Comparison of ENCODE assay signal across 8 mouse cellular contexts in genomic region chr7:144238409-144238808, GRCm38 (mm10).
A peak's percentile ranks its signal among the peaks of the same experiment; 100 is the strongest.
DNase-seq lines count a peak whose midpoint lies in the region; ATAC-seq and TF ChIP-seq lines count a peak whose summit lies in the region.

No protein-coding gene starts in this region.

- no peaks in the 10 kb centered on the region for H3K9me3 ChIP-seq in lung, postnatal 0 days (ENCODE audit: low read length)
- no peaks in the 10 kb centered on the region for H3K9me3 ChIP-seq in forebrain, embryonic 10.5 days

- intact Hi-C loops in gastrocnemius, postnatal 14 days (cut with DNase I; ENCODE audit: low total_unique reads): no loop called here

- H3K27ac ChIP-seq in lung, postnatal 0 days (ENCODE audit: low read length): no peak overlapping the region
- no peak overlapping the region for H3K27ac ChIP-seq in forebrain, embryonic 10.5 days

- peak; percentile 73 for DNase-seq in lung, postnatal 0 days (ENCODE audit: low spot score)
- DNase-seq in lung, postnatal 25 days (ENCODE audit: low spot score): no peak
- DNase-seq in forebrain, embryonic 10.5 days (ENCODE audit: extremely low spot score, low spot score): peak; percentile 37
- peak; percentile 55 to 67 for DNase-seq in left cerebral cortex, adult 18-20 months (ENCODE audit: low spot score in 2 of 2)
- DNase-seq in retina, embryonic 14.5 days (ENCODE audit: low spot score): peak; percentile 76
- DNase-seq in urinary bladder, postnatal 10 days (ENCODE audit: low spot score): no peak
- DNase-seq in gastrocnemius, postnatal 4 days (ENCODE audit: low spot score in 2 of 2): no peak
- DNase-seq in gastrocnemius, postnatal 14 days: no peak

- WGBS in lung, postnatal 0 days: 15% methylated on average over 12 of the region's 12 CpGs
- WGBS in forebrain, embryonic 10.5 days: 45% methylated on average over 12 of the region's 12 CpGs

- H3K9ac ChIP-seq in lung, postnatal 0 days (replicated peaks; ENCODE audit: low read depth): no peak overlapping the region

- H3K4me1 ChIP-seq in lung, postnatal 0 days (ENCODE audit: insufficient read depth, low read depth, low read length): no peaks in the 10 kb centered on the region
- peaks cover 50% of the 10 kb centered on the region for H3K4me1 ChIP-seq in forebrain, embryonic 10.5 days

- no peak for TF ChIP-seq CTCF in lung, postnatal 0 days (IDR thresholded peaks at IDR 0.05)

- no peaks in the 10 kb centered on the region for H3K27me3 ChIP-seq in lung, postnatal 0 days (replicated peaks; ENCODE audit: insufficient read depth, low read length)
- H3K27me3 ChIP-seq in forebrain, embryonic 10.5 days (ENCODE audit: poor library complexity, severe bottlenecking): peaks cover 8% of the 10 kb centered on the region

- ATAC-seq in lung, postnatal 0 days: no peak

- H3K4me2 ChIP-seq in lung, postnatal 0 days (replicated peaks; ENCODE audit: low read depth, low read length): no peak overlapping the region

- H3K36me3 ChIP-seq in lung, postnatal 0 days (ENCODE audit: insufficient read depth, low read length): no peaks in the 10 kb centered on the region
- no peaks in the 10 kb centered on the region for H3K36me3 ChIP-seq in forebrain, embryonic 10.5 days (replicated peaks)

- TF ChIP-seq EP300 in lung, postnatal 0 days (IDR thresholded peaks at IDR 0.05): no peak

- H3K4me3 ChIP-seq in lung, postnatal 0 days (ENCODE audit: low read depth, low read length): no peak overlapping the region
- H3K4me3 ChIP-seq in forebrain, embryonic 10.5 days: peak overlapping the region; percentile 28; the same call in 1 of the 2 replicates

Comparison
In these comparisons a context has a peak if more than half of its experiments do, and no peak if none do; other contexts are left out.
1. DNase-seq: peak in lung, postnatal 0 days (single experiment), forebrain, embryonic 10.5 days (single experiment), left cerebral cortex, adult 18-20 months (2 of 2) and retina, embryonic 14.5 days (single experiment); none in lung, postnatal 25 days (single experiment), urinary bladder, postnatal 10 days (single experiment), gastrocnemius, postnatal 4 days (0 of 2) and gastrocnemius, postnatal 14 days (single experiment).